Mouse (Mus musculus) heart, postnatal 0 days (tissue): ENCODE measurements around the gene Gm48552.
A peak's percentile ranks its signal among the peaks of the same experiment; 100 is the strongest.

ENCODE experiments used
- CTCF ChIP-seq: IDR thresholded peaks from 2 replicates; pipeline ENCODE4 v1.5.1; 2016; ENCODE audit warnings: antibody characterized with exemption, control low read depth, low read depth
- EP300 ChIP-seq: IDR thresholded peaks from 2 replicates; pipeline ENCODE4 v1.6.1; 2016; ENCODE audit warnings: antibody characterized with exemption, low read depth

DNA sequence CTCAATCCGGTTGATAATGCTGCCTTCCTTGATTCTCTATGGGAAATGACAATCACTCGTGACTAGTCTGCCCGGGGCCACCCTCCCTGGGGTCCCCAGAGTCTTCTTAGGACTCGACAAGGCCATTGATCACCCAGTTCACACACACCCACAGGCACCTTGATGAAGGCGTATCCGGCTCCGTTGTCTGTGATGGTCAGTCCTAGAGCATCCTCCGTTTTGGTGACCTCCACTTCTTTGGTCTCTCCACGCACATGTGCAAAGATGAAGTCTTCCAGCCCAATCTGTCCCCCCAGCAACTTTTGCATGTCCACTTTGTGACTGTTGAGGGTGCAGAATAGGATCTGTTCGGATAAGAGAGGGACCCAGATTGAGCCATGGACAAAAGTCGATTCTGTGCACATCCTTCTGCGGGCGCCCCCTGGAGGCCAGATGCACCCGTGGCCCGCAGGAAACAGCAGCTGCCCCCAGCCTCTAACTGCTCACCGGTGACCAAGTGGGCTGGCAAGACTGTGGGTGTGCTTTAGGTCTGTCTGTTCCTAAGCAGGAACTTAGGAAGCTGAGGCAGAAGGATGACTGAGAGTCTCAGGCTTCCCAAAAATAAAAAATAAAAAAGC lies 47.4 kb upstream of the Gm48552 start:
- peak; percentile 70 for TF ChIP-seq CTCF
- TF ChIP-seq EP300 = no peak
